Mouse (Mus musculus) layer of hippocampus, adult 18-20 months (tissue): ENCODE results near the gene Dcaf11. TPM values are rescaled to one million over a fixed set of nuclear protein-coding genes. Genes with fewer than 3 reads are reported as not detected.
A peak's percentile ranks its signal among the peaks of the same experiment; 100 is the strongest.

Source experiments
- DNase-seq, 2 experiments: peaks; one replicate each; pipeline ENCODE4 v3.0.0; 2022; ENCODE audit warnings: low spot score in 2 of 2
- total RNA-seq, 2 experiments: library from RNA; stranded (reverse); gene quantifications; 2 replicates each; pipeline ENCODE4 v1.2.3; 2021

The Dcaf11 gene
- total RNA-seq, 2 experiments from 2014 or later = 72.2 to 83.8 TPM

GRCm38 (mm10) chr14:55581981-55582681 lies 22.3 kb downstream of the Dcaf11 start:
- no peak for DNase-seq

- DNase-seq = no peak
These were observed 24.5 kb downstream of the Dcaf11 start for GRCm38 (mm10) chr14:55584303-55584701.

GRCm38 (mm10) chr14:55584702-55585565 lies 25.1 kb downstream of the Dcaf11 start, which contains the start of gene Emc9:
Gene Emc9 (minus strand): TSS chr14:55585302.
- peak; percentile 49 to 67 for DNase-seq

- DNase-seq = no peak
These were observed 25.8 kb downstream of the Dcaf11 start for GRCm38 (mm10) chr14:55585566-55585960.

- no peak for DNase-seq
These were observed 26.3 kb downstream of the Dcaf11 start for GRCm38 (mm10) chr14:55586149-55586548.

GRCm38 (mm10) chr14:55589271-55589670 lies 29.5 kb downstream of the Dcaf11 start:
- no peak for DNase-seq

GRCm38 (mm10) chr14:55589771-55590448 lies 30.1 kb downstream of the Dcaf11 start:
- DNase-seq = no peak

GRCm38 (mm10) chr14:55590748-55591330 lies 31.0 kb downstream of the Dcaf11 start, which contains the start of gene Psme2:
Gene Psme2 (minus strand): TSS chr14:55591113.
- peak; percentile 88 to 93 for DNase-seq

GRCm38 (mm10) chr14:55591331-55591891 lies 31.6 kb downstream of the Dcaf11 start, which contains the start of gene Rnf31:
Gene Rnf31 (plus strand): TSS chr14:55591708.
- peak; percentile 92 to 97 for DNase-seq

- DNase-seq = no peak
These were observed 32.4 kb downstream of the Dcaf11 start for GRCm38 (mm10) chr14:55592226-55592625.

GRCm38 (mm10) chr14:55596036-55596690 lies 36.4 kb downstream of the Dcaf11 start:
- DNase-seq = peak; percentile 44 to 53

GRCm38 (mm10) chr14:55598521-55599390 lies 39.0 kb downstream of the Dcaf11 start:
- DNase-seq = no peak

- no peak for DNase-seq
These were observed 43.4 kb downstream of the Dcaf11 start, which contains the start of gene Irf9 for GRCm38 (mm10) chr14:55603271-55603632. Gene Irf9 (plus strand): TSS chr14:55603571.

- DNase-seq = peak; percentile 80 to 90
These were observed 44.1 kb downstream of the Dcaf11 start for GRCm38 (mm10) chr14:55603633-55604576.

- DNase-seq = no peak
These were observed 45.0 kb downstream of the Dcaf11 start for GRCm38 (mm10) chr14:55604823-55605222.

- no peak for DNase-seq
These were observed 46.1 kb downstream of the Dcaf11 start for GRCm38 (mm10) chr14:55605743-55606459.

- no peak for DNase-seq
These were observed 48.5 kb downstream of the Dcaf11 start for GRCm38 (mm10) chr14:55608339-55608738.
